Mouse (Mus musculus): ENCODE measurements around the gene Ttc17. TPM values are rescaled to one million over a fixed set of nuclear protein-coding genes. Genes with fewer than 3 reads are reported as not detected.

Ttc17 gene
- total RNA-seq, 2 experiments from 2014 or later: 30.5 to 48.7 TPM

DNA sequence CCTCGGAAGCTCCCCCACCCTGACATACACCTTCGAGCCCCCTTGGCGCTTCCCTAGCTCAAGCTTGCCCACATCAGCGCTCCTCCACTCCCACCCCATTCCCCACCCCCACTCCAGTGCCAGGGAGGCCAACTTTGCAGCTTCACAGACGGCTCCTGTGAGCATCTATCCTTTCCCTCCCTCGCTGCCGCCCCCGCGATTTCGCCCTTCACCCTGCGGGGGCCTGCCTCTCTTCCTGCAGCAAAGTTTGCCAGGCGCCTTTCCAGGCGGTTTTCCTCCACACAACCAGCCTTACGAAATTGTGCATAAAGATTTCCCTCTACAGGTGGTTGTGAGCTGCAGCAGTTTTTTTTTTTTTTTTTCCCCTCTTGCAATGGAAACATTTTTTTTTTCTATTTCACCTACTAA lies 143.0 kb downstream of the Ttc17 start:
- DNase-seq (ENCODE audit: low spot score in 2 of 2): no peak

DNA sequence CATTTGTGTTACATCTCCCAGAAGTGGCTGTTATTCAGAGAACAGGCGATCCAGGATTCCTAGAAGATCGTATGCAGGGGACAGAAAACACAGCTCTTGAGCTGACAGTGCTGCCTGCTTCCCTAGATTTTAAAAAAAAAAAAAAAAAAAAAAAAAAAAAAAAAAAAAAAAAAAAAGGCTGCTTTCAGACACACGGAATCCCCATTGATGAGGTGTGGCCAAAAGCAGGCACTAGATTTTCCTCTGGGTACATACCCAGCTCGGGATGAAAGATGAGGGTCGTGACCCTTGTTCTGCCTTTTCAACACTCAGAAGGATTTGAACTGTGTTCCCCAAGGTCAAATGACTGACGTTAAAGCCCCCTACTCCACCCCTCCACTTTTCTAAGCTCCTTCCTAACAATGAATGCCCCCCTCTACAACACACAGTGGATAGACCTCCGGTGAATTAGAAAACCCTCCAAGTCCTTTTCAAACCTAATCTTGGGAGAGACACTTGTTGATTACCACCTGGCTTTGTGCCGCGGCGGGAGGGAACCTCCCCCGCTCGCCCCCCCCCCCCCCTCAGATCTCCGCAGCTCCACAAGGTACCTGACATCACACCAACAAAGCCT lies 143.5 kb downstream of the Ttc17 start:
- no peak for DNase-seq (ENCODE audit: low spot score in 2 of 2)

DNA sequence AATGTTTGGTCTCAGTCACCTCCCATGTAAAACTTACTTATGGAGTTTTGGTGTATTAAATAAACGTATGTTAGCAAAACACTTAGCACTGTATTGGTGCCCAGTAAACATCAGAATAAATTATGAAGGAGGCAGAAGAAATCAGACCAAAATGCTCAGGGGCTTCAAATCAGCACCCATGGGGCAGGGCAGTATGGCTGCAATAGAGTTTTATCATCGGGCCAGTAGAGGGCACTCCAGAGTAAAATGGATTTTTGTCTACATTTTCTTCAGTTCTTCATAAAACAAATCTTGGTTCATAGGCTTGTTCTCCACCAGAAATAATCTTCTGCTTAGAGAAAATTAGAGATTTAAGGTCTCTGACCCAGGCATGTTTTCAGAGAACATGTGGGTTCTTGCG lies 152.4 kb downstream of the Ttc17 start:
- no peak for DNase-seq (ENCODE audit: low spot score in 2 of 2)

Small RNAs within 50 kb of the gene (microRNA-seq; reads per million reads assigned to microRNA genes)
- gene Mir670 (ENCODE audit: borderline number of aligned reads in 2 of 2): 2.8 to 3.1 reads per million in 2 experiments

Other genes starting within 250 kb of the Ttc17 start
- 100 to 1,000 TPM; 241 to 260 TPM for gene Hsd17b12, start 248.7 kb downstream of the Ttc17 start, total RNA-seq (2021)
- 10 to 100 TPM; 73.2 to 84.0 TPM for gene Api5, start 31.4 kb upstream of the Ttc17 start, total RNA-seq (2021)

Measured in adrenal gland, adult 18-20 months (tissue).